Mouse (Mus musculus) embryonic facial prominence, embryonic 14.5 days (tissue): ENCODE results near the gene Mrgprh. TPM values are rescaled to one million over a fixed set of nuclear protein-coding genes. Genes with fewer than 3 reads are reported as not detected.

Experiments
- ATAC-seq: fragments of 200-750 bp; cut with Nextera tagmentation; 2 replicates; pipeline ENCODE4 v1.8.0; 2017; ENCODE audit warnings: low read depth, moderate number of reproducible peaks, moderate TSS enrichment
- DNase-seq: peaks from one replicate; pipeline ENCODE4 v3.0.0-alpha.2; 2015; ENCODE audit warnings: low spot score
- H3K27ac ChIP-seq: fragments of 300-500 bp; sonication (generic); replicated peaks from 2 replicates; pipeline ENCODE4 v1.5.1; 2014; ENCODE audit warnings: low read depth, mild to moderate bottlenecking, low read length, moderate library complexity
- H3K27me3 ChIP-seq: fragments of 300-500 bp; sonication (generic); replicated peaks from 2 replicates; pipeline ENCODE4 v1.6.1; 2014; ENCODE audit warnings: low read length; ENCODE audit not compliant: control insufficient read depth, insufficient read depth
- H3K36me3 ChIP-seq: fragments of 300-500 bp; sonication (generic); 2 replicates; pipeline ENCODE4 v1.6.1; 2014; ENCODE audit warnings: low read length, mixed read lengths; ENCODE audit not compliant: control insufficient read depth, insufficient read depth
- H3K4me1 ChIP-seq: fragments of 300-500 bp; sonication (generic); 2 replicates; pipeline ENCODE4 v1.6.1; 2014; ENCODE audit warnings: antibody characterized with exemption, low read length; ENCODE audit not compliant: control insufficient read depth, insufficient read depth
- H3K4me2 ChIP-seq: fragments of 300-500 bp; sonication (generic); 2 replicates; pipeline ENCODE4 v1.6.1; 2014; ENCODE audit warnings: low read depth, mild to moderate bottlenecking, low read length, moderate library complexity, mixed read lengths
- H3K4me3 ChIP-seq: fragments of 300-500 bp; sonication (generic); 2 replicates; pipeline ENCODE4 v1.5.1; 2014; ENCODE audit warnings: low read depth, mild to moderate bottlenecking, low read length
- H3K9ac ChIP-seq: fragments of 300-500 bp; sonication (generic); 2 replicates; pipeline ENCODE4 v1.6.1; 2014; ENCODE audit warnings: low read depth, mild to moderate bottlenecking, low read length, moderate library complexity, mixed read lengths
- H3K9me3 ChIP-seq: fragments of 300-500 bp; sonication (generic); 2 replicates; pipeline ENCODE4 v1.6.1; 2016; ENCODE audit warnings: low read length; ENCODE audit not compliant: control insufficient read depth
- WGBS: fragments of 180-500 bp; shearing (Covaris S2); extraction: QIAGEN DNeasy Blood & Tissue Kit; methylation state at CpG from one replicate; pipeline ENCODE4 v1.1.7; 2014; 5-methylcytosine and 5-hydroxymethylcytosine counted together
- polyA plus RNA-seq: library from polyadenylated mRNA; unstranded; fragments of >200 nt; fragmentation: Nextera tagmentation; extraction: Ambion mirVana; gene quantifications from 2 replicates; pipeline ENCODE4 v1.2.1, GENCODE M21; 2014

The Mrgprh gene
- polyA plus RNA-seq, 1 experiment from 2014 or later: 0.14 TPM

GRCm38 (mm10) chr17:12843826-12844225 is 32.0 kb upstream of the Mrgprh start:
- no peak for ATAC-seq
- Histone ChIP-seq H3K4me1 (peaks cover 38% of the 10 kb centered on the region), H3K4me3 (no peak overlapping the region), H3K9me3 (no peaks in the 10 kb centered on the region), H3K27ac (peak overlapping the region; percentile 81), H3K27me3 (no peaks in the 10 kb centered on the region), H3K9ac (no peak overlapping the region), H3K4me2 (peak overlapping the region; percentile 15; the same call in 1 of the 2 replicates), H3K36me3 (no peaks in the 10 kb centered on the region)
- no peak for DNase-seq
- WGBS: 62% methylated on average over 6 of the region's 6 CpGs

- WGBS: 48% methylated on average over 4 of the region's 4 CpGs
- ATAC-seq (peak; percentile 69), DNase-seq (peak; percentile 82)
- peaks cover 34% of the 10 kb centered on the region for H3K4me1 ChIP-seq
- H3K27ac ChIP-seq: peak overlapping the region; percentile 81
- H3K9me3 ChIP-seq: no peaks in the 10 kb centered on the region
- peak overlapping the region; percentile 15; the same call in 1 of the 2 replicates for H3K4me2 ChIP-seq
- no peaks in the 10 kb centered on the region for H3K27me3 ChIP-seq
- no peak overlapping the region for H3K4me3 ChIP-seq
- no peak overlapping the region for H3K9ac ChIP-seq
- H3K36me3 ChIP-seq: no peaks in the 10 kb centered on the region
These were observed 31.3 kb upstream of the Mrgprh start for GRCm38 (mm10) chr17:12844540-12844939.

GRCm38 (mm10) chr17:12845862-12846261 is 30.0 kb upstream of the Mrgprh start:
- no peak overlapping the region for H3K9ac ChIP-seq
- WGBS: 15% methylated on average over 5 of the region's 5 CpGs
- peaks cover 24% of the 10 kb centered on the region for H3K4me1 ChIP-seq
- ATAC-seq (peak; percentile 62), DNase-seq (peak; percentile 77)
- H3K27ac ChIP-seq: peak overlapping the region; percentile 76
- no peaks in the 10 kb centered on the region for H3K27me3 ChIP-seq
- H3K4me2 ChIP-seq: peak overlapping the region; percentile 1; the same call in 1 of the 2 replicates
- H3K4me3 ChIP-seq: no peak overlapping the region
- no peaks in the 10 kb centered on the region for H3K36me3 ChIP-seq
- H3K9me3 ChIP-seq: no peaks in the 10 kb centered on the region

- Histone ChIP-seq H3K4me2 (peak overlapping the region; percentile 1; the same call in 1 of the 2 replicates), H3K27ac (peak overlapping the region; percentile 76), H3K4me3 (no peak overlapping the region), H3K9ac (no peak overlapping the region), H3K36me3 (no peaks in the 10 kb centered on the region), H3K9me3 (no peaks in the 10 kb centered on the region), H3K4me1 (peaks cover 24% of the 10 kb centered on the region), H3K27me3 (no peaks in the 10 kb centered on the region)
- WGBS: 63% methylated on average over 5 of the region's 5 CpGs
- ATAC-seq (peak; percentile 60), DNase-seq (peak; percentile 78)
These were observed 29.4 kb upstream of the Mrgprh start for GRCm38 (mm10) chr17:12846474-12846873.

GRCm38 (mm10) chr17:12847736-12848135 is 28.1 kb upstream of the Mrgprh start:
- no peak overlapping the region for H3K4me3 ChIP-seq
- H3K9ac ChIP-seq: no peak overlapping the region
- no peaks in the 10 kb centered on the region for H3K36me3 ChIP-seq
- peaks cover 24% of the 10 kb centered on the region for H3K4me1 ChIP-seq
- DNase-seq: no peak
- no peaks in the 10 kb centered on the region for H3K9me3 ChIP-seq
- ATAC-seq: no peak
- WGBS: 51% methylated on average over 4 of the region's 4 CpGs
- H3K27ac ChIP-seq: no peak overlapping the region
- H3K4me2 ChIP-seq: no peak overlapping the region
- H3K27me3 ChIP-seq: no peaks in the 10 kb centered on the region

- Histone ChIP-seq H3K27me3 (no peaks in the 10 kb centered on the region), H3K4me3 (no peak overlapping the region), H3K36me3 (no peaks in the 10 kb centered on the region), H3K9ac (no peak overlapping the region), H3K4me2 (no peak overlapping the region), H3K4me1 (peaks cover 17% of the 10 kb centered on the region), H3K9me3 (no peaks in the 10 kb centered on the region), H3K27ac (no peak overlapping the region)
- ATAC-seq (no peak), DNase-seq (no peak)
- 82% methylated on average over 8 of the region's 8 CpGs for WGBS
These were observed 26.0 kb upstream of the Mrgprh start for GRCm38 (mm10) chr17:12849778-12850382.

GRCm38 (mm10) chr17:12851689-12852088 is 24.1 kb upstream of the Mrgprh start:
- no peaks in the 10 kb centered on the region for H3K9me3 ChIP-seq
- no peak overlapping the region for H3K27ac ChIP-seq
- DNase-seq (no peak), ATAC-seq (no peak)
- H3K36me3 ChIP-seq: no peaks in the 10 kb centered on the region
- WGBS: 68% methylated on average over 11 of the region's 11 CpGs
- no peaks in the 10 kb centered on the region for H3K27me3 ChIP-seq
- H3K4me3 ChIP-seq: no peak overlapping the region
- H3K4me2 ChIP-seq: no peak overlapping the region
- H3K9ac ChIP-seq: no peak overlapping the region
- peaks cover 1% of the 10 kb centered on the region; the same call in 1 of the 2 replicates for H3K4me1 ChIP-seq

- Histone ChIP-seq H3K36me3 (no peaks in the 10 kb centered on the region), H3K27me3 (no peaks in the 10 kb centered on the region), H3K9ac (no peak overlapping the region), H3K4me1 (no peaks in the 10 kb centered on the region), H3K4me2 (no peak overlapping the region), H3K9me3 (no peaks in the 10 kb centered on the region), H3K4me3 (no peak overlapping the region), H3K27ac (no peak overlapping the region)
- no peak for ATAC-seq
- 85% methylated on average over 2 of the region's 2 CpGs for WGBS
- no peak for DNase-seq
These were observed 22.0 kb upstream of the Mrgprh start for GRCm38 (mm10) chr17:12853821-12854220.

GRCm38 (mm10) chr17:12854386-12854785 is 21.4 kb upstream of the Mrgprh start:
- Histone ChIP-seq H3K27ac (no peak overlapping the region), H3K4me3 (no peak overlapping the region), H3K4me2 (no peak overlapping the region), H3K9me3 (no peaks in the 10 kb centered on the region), H3K9ac (no peak overlapping the region), H3K27me3 (no peaks in the 10 kb centered on the region), H3K4me1 (no peaks in the 10 kb centered on the region), H3K36me3 (no peaks in the 10 kb centered on the region)
- no peak for ATAC-seq
- 94% methylated on average over 11 of the region's 11 CpGs for WGBS
- no peak for DNase-seq
